Mouse (Mus musculus) bone marrow macrophage, adult 2 months (primary cell): Measurements from ENCODE around the gene Tmprss11f.

Experiments used
- CTCF ChIP-seq: IDR thresholded peaks from 2 replicates; pipeline ENCODE4 v1.5.1; 2012; ENCODE audit warnings: low read depth, mild to moderate bottlenecking, low read length, moderate library complexity
- POLR2A ChIP-seq: IDR thresholded peaks from 2 replicates; pipeline ENCODE4 v1.6.1; 2012; ENCODE audit warnings: mild to moderate bottlenecking, low read depth, low read length, borderline replicate concordance

DNA sequence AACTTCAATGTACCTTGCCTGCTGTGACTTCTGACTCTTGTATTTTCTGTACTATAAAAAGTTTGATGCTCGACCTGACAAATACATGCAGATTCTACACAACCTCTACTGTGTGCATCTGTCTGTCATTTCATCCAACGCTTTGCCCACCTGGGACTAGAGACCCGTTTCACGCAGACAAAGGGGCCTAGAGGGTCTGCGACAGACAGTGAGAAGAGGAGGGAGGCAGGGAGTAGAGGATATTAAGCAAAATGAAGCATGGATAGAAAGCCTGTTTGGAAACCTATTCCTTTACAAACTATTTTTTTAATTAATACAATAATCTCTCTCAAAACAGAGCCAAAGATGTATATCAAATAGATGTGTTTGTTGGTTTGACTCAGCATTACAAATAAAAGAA is 50.2 kb downstream of the Tmprss11f start:
- TF ChIP-seq CTCF = no peak
- TF ChIP-seq POLR2A = no peak
